Mouse (Mus musculus) hindbrain, embryonic 10.5 days (tissue): ENCODE results near the gene Adgrb3. TPM values are rescaled to one million over a fixed set of nuclear protein-coding genes. Genes with fewer than 3 reads are reported as not detected.
A peak's percentile ranks its signal among the peaks of the same experiment; 100 is the strongest.

Experiments
- DNase-seq: peaks from one replicate; pipeline ENCODE4 v3.0.0-alpha.2; 2017; ENCODE audit warnings: low spot score
- H3K27ac ChIP-seq: fragments of 300-500 bp; sonication (generic); 2 replicates; pipeline ENCODE4 v1.5.1; 2016; ENCODE audit warnings: mild to moderate bottlenecking, moderate library complexity
- H3K27me3 ChIP-seq: fragments of 300-500 bp; sonication (generic); 2 replicates; pipeline ENCODE4 v1.6.1; 2016; ENCODE audit warnings: mild to moderate bottlenecking; ENCODE audit not compliant: poor library complexity, insufficient read depth, severe bottlenecking
- H3K36me3 ChIP-seq: fragments of 300-500 bp; sonication (generic); 2 replicates; pipeline ENCODE4 v1.6.1; 2016; ENCODE audit warnings: mild to moderate bottlenecking, moderate library complexity
- H3K4me1 ChIP-seq: fragments of 300-500 bp; sonication (generic); replicated peaks from 2 replicates; pipeline ENCODE4 v1.6.1; 2016; ENCODE audit warnings: mild to moderate bottlenecking
- H3K4me3 ChIP-seq: fragments of 300-500 bp; sonication (generic); 2 replicates; pipeline ENCODE4 v1.5.1; 2016; ENCODE audit warnings: mild to moderate bottlenecking, moderate library complexity
- H3K9me3 ChIP-seq: fragments of 300-500 bp; sonication (generic); 2 replicates; pipeline ENCODE4 v1.6.1; 2016; ENCODE audit warnings: mild to moderate bottlenecking, moderate library complexity
- WGBS: fragments of 180-500 bp; shearing (Covaris S2); methylation state at CpG from one replicate; pipeline ENCODE4 v1.1.7; 2016; 5-methylcytosine and 5-hydroxymethylcytosine counted together
- polyA plus RNA-seq: library from polyadenylated mRNA; unstranded; fragments of >200 nt; fragmentation: Nextera tagmentation; extraction: Ambion mirVana; gene quantifications from 2 replicates; pipeline ENCODE4 v1.2.1, GENCODE M21; 2016

Gene Adgrb3
- polyA plus RNA-seq, 1 experiment from 2014 or later: 8.4 TPM

GRCm38 (mm10) chr1:25310066-25310465, 519.4 kb downstream of the Adgrb3 start:
- no peaks in the 10 kb centered on the region for H3K27me3 ChIP-seq
- no peaks in the 10 kb centered on the region for H3K36me3 ChIP-seq
- H3K9me3 ChIP-seq: no peaks in the 10 kb centered on the region
- DNase-seq: no peak
- no peak overlapping the region for H3K27ac ChIP-seq
- H3K4me3 ChIP-seq: no peak overlapping the region
- WGBS: 14% methylated on average over 2 of the region's 2 CpGs
- peaks cover 5% of the 10 kb centered on the region for H3K4me1 ChIP-seq

- no peaks in the 10 kb centered on the region for H3K4me1 ChIP-seq
- no peaks in the 10 kb centered on the region for H3K27me3 ChIP-seq
- H3K4me3 ChIP-seq: no peak overlapping the region
- DNase-seq: no peak
- no peak overlapping the region for H3K27ac ChIP-seq
- H3K36me3 ChIP-seq: no peaks in the 10 kb centered on the region
- WGBS: 90% methylated on average over 8 of the region's 8 CpGs
- H3K9me3 ChIP-seq: no peaks in the 10 kb centered on the region
These were observed 548.0 kb downstream of the Adgrb3 start for GRCm38 (mm10) chr1:25281471-25281870.

- DNase-seq: no peak
- no peak overlapping the region for H3K27ac ChIP-seq
- H3K27me3 ChIP-seq: no peaks in the 10 kb centered on the region
These were observed 578.9 kb downstream of the Adgrb3 start for GRCm38 (mm10) chr1:25250562-25250961.

GRCm38 (mm10) chr1:25242436-25242835, 587.1 kb downstream of the Adgrb3 start:
- H3K27me3 ChIP-seq: no peaks in the 10 kb centered on the region
- 77% methylated on average over 6 of the region's 6 CpGs for WGBS
- DNase-seq: no peak
- H3K4me1 ChIP-seq: no peaks in the 10 kb centered on the region
- H3K4me3 ChIP-seq: no peak overlapping the region
- no peaks in the 10 kb centered on the region for H3K36me3 ChIP-seq
- H3K27ac ChIP-seq: no peak overlapping the region
- H3K9me3 ChIP-seq: no peaks in the 10 kb centered on the region

More at GRCm38 (mm10) chr1:25250562-25250961, 578.9 kb downstream of the Adgrb3 start:
- Histone ChIP-seq H3K36me3 (no peaks in the 10 kb centered on the region), H3K9me3 (no peaks in the 10 kb centered on the region), H3K4me1 (no peaks in the 10 kb centered on the region), H3K4me3 (no peak overlapping the region)

- no peak for DNase-seq
- Histone ChIP-seq H3K27me3 (no peaks in the 10 kb centered on the region), H3K4me3 (peak overlapping the region; percentile 49), H3K9me3 (no peaks in the 10 kb centered on the region), H3K4me1 (peaks cover 4% of the 10 kb centered on the region; the same call in 1 of the 2 replicates), H3K27ac (peak overlapping the region; percentile 62; the same call in 1 of the 2 replicates), H3K36me3 (no peaks in the 10 kb centered on the region)
- WGBS: 21% methylated on average over 7 of the region's 7 CpGs
These were observed 600.2 kb downstream of the Adgrb3 start for GRCm38 (mm10) chr1:25229245-25229750.

GRCm38 (mm10) chr1:25228381-25229244, 600.9 kb downstream of the Adgrb3 start:
- Histone ChIP-seq H3K27me3 (no peaks in the 10 kb centered on the region), H3K4me1 (peaks cover 4% of the 10 kb centered on the region; the same call in 1 of the 2 replicates), H3K27ac (peak overlapping the region; percentile 62), H3K36me3 (no peaks in the 10 kb centered on the region), H3K9me3 (no peaks in the 10 kb centered on the region), H3K4me3 (peak overlapping the region; percentile 49)
- DNase-seq: peak; percentile 84
- WGBS: 5% methylated on average over 37 of the region's 37 CpGs

GRCm38 (mm10) chr1:25227880-25228279, 601.6 kb downstream of the Adgrb3 start:
- 44% methylated on average over 3 of the region's 3 CpGs for WGBS
- no peaks in the 10 kb centered on the region for H3K27me3 ChIP-seq
- peak overlapping the region; percentile 62; the same call in 1 of the 2 replicates for H3K27ac ChIP-seq
- no peak for DNase-seq
- no peaks in the 10 kb centered on the region for H3K9me3 ChIP-seq
- H3K4me1 ChIP-seq: peaks cover 4% of the 10 kb centered on the region; the same call in 1 of the 2 replicates
- peak overlapping the region; percentile 49 for H3K4me3 ChIP-seq
- H3K36me3 ChIP-seq: no peaks in the 10 kb centered on the region

GRCm38 (mm10) chr1:25204636-25205035, 624.9 kb downstream of the Adgrb3 start:
- no peak overlapping the region for H3K27ac ChIP-seq
- H3K4me1 ChIP-seq: no peaks in the 10 kb centered on the region
- WGBS: 59% methylated on average over 5 of the region's 5 CpGs
- H3K27me3 ChIP-seq: no peaks in the 10 kb centered on the region
- no peaks in the 10 kb centered on the region for H3K36me3 ChIP-seq
- no peak overlapping the region for H3K4me3 ChIP-seq
- no peak for DNase-seq
- no peaks in the 10 kb centered on the region for H3K9me3 ChIP-seq

- no peaks in the 10 kb centered on the region for H3K9me3 ChIP-seq
- H3K27ac ChIP-seq: no peak overlapping the region
- H3K27me3 ChIP-seq: no peaks in the 10 kb centered on the region
- H3K4me3 ChIP-seq: no peak overlapping the region
- no peaks in the 10 kb centered on the region for H3K36me3 ChIP-seq
- DNase-seq: no peak
- no peaks in the 10 kb centered on the region for H3K4me1 ChIP-seq
These were observed 630.1 kb downstream of the Adgrb3 start for GRCm38 (mm10) chr1:25199392-25199791.

GRCm38 (mm10) chr1:25191986-25192385, 637.5 kb downstream of the Adgrb3 start:
- H3K27me3 ChIP-seq: no peaks in the 10 kb centered on the region
- H3K4me3 ChIP-seq: no peak overlapping the region
- H3K4me1 ChIP-seq: peaks cover 8% of the 10 kb centered on the region; the same call in 1 of the 2 replicates
- H3K9me3 ChIP-seq: no peaks in the 10 kb centered on the region
- no peak for DNase-seq
- no peak overlapping the region for H3K27ac ChIP-seq
- H3K36me3 ChIP-seq: no peaks in the 10 kb centered on the region
- 69% methylated on average over 11 of the region's 11 CpGs for WGBS

GRCm38 (mm10) chr1:25189261-25189660, 640.2 kb downstream of the Adgrb3 start:
- Histone ChIP-seq H3K27ac (no peak overlapping the region), H3K27me3 (no peaks in the 10 kb centered on the region), H3K4me3 (no peak overlapping the region), H3K4me1 (peaks cover 8% of the 10 kb centered on the region; the same call in 1 of the 2 replicates), H3K9me3 (no peaks in the 10 kb centered on the region), H3K36me3 (no peaks in the 10 kb centered on the region)
- DNase-seq: no peak
- 77% methylated on average over 9 of the region's 9 CpGs for WGBS

- no peaks in the 10 kb centered on the region for H3K9me3 ChIP-seq
- H3K27me3 ChIP-seq: no peaks in the 10 kb centered on the region
- H3K4me1 ChIP-seq: no peaks in the 10 kb centered on the region
- H3K36me3 ChIP-seq: no peaks in the 10 kb centered on the region
- no peak overlapping the region for H3K4me3 ChIP-seq
- H3K27ac ChIP-seq: no peak overlapping the region
- WGBS: 89% methylated on average over 2 of the region's 2 CpGs
- DNase-seq: no peak
These were observed 643.6 kb downstream of the Adgrb3 start for GRCm38 (mm10) chr1:25185909-25186308.

GRCm38 (mm10) chr1:25181881-25182280, 647.6 kb downstream of the Adgrb3 start:
- Histone ChIP-seq H3K27ac (no peak overlapping the region), H3K4me3 (no peak overlapping the region), H3K9me3 (no peaks in the 10 kb centered on the region), H3K4me1 (peaks cover 29% of the 10 kb centered on the region), H3K36me3 (no peaks in the 10 kb centered on the region), H3K27me3 (no peaks in the 10 kb centered on the region)
- 63% methylated on average over 2 of the region's 2 CpGs for WGBS
- DNase-seq: no peak
